Mouse (Mus musculus) stomach, postnatal 0 days (tissue): ENCODE data around the gene Ptprt. TPM values are rescaled to one million over a fixed set of nuclear protein-coding genes. Genes with fewer than 3 reads are reported as not detected.

Source experiments
- ATAC-seq: fragments of 200-750 bp; cut with Nextera tagmentation; 2 replicates; pipeline ENCODE4 v1.8.0; 2017; ENCODE audit not compliant: low FRiP score, low TSS enrichment
- DNase-seq: peaks from one replicate; pipeline ENCODE4 v3.0.0-alpha.2; 2016; ENCODE audit warnings: low spot score
- H3K27ac ChIP-seq: fragments of 300-500 bp; sonication (generic); replicated peaks from 2 replicates; pipeline ENCODE4 v1.5.1; 2014; ENCODE audit warnings: mild to moderate bottlenecking, control low read depth
- H3K27me3 ChIP-seq: fragments of 300-500 bp; sonication (generic); 2 replicates; pipeline ENCODE4 v1.6.1; 2014; ENCODE audit warnings: low read length; ENCODE audit not compliant: control insufficient read depth, insufficient read depth
- H3K36me3 ChIP-seq: fragments of 300-500 bp; sonication (generic); 2 replicates; pipeline ENCODE4 v1.6.1; 2014; ENCODE audit warnings: low read length, mixed read lengths; ENCODE audit not compliant: control insufficient read depth, insufficient read depth
- H3K4me1 ChIP-seq: fragments of 300-500 bp; sonication (generic); replicated peaks from 2 replicates; pipeline ENCODE4 v1.6.1; 2014; ENCODE audit warnings: antibody characterized with exemption; ENCODE audit not compliant: control insufficient read depth, insufficient read depth
- H3K4me2 ChIP-seq: fragments of 300-500 bp; sonication (generic); replicated peaks from 2 replicates; pipeline ENCODE4 v1.6.1; 2014; ENCODE audit warnings: low read depth, mild to moderate bottlenecking, control low read depth, moderate library complexity
- H3K4me3 ChIP-seq: fragments of 300-500 bp; sonication (generic); 2 replicates; pipeline ENCODE4 v1.5.1; 2014; ENCODE audit warnings: low read depth, low read length, control low read depth
- H3K9ac ChIP-seq: fragments of 300-500 bp; sonication (generic); 2 replicates; pipeline ENCODE4 v1.6.1; 2014; ENCODE audit warnings: mild to moderate bottlenecking, low read length, control low read depth, mixed read lengths
- H3K9me3 ChIP-seq: fragments of 300-500 bp; sonication (generic); 2 replicates; pipeline ENCODE4 v1.6.1; 2016; ENCODE audit warnings: low read length; ENCODE audit not compliant: control insufficient read depth
- CTCF ChIP-seq: IDR thresholded peaks from 2 replicates; pipeline ENCODE4 v1.5.1; 2016; ENCODE audit warnings: antibody characterized with exemption, low read depth, mild to moderate bottlenecking, moderate library complexity
- EP300 ChIP-seq: optimal IDR thresholded peaks from 2 replicates; pipeline ENCODE3; 2016; ENCODE audit warnings: antibody characterized with exemption
- WGBS: fragments of 180-500 bp; shearing (Covaris S2); extraction: QIAGEN DNeasy Blood & Tissue Kit; methylation state at CpG from one replicate; pipeline ENCODE4 v1.1.7; 2014; 5-methylcytosine and 5-hydroxymethylcytosine counted together
- polyA plus RNA-seq: library from polyadenylated mRNA; unstranded; fragments of >200 nt; fragmentation: Nextera tagmentation; extraction: Ambion mirVana; gene quantifications from 2 replicates; pipeline ENCODE4 v1.2.1, GENCODE M21; 2015

Ptprt gene
- polyA plus RNA-seq, 1 experiment from 2014 or later = 0.89 TPM

DNA sequence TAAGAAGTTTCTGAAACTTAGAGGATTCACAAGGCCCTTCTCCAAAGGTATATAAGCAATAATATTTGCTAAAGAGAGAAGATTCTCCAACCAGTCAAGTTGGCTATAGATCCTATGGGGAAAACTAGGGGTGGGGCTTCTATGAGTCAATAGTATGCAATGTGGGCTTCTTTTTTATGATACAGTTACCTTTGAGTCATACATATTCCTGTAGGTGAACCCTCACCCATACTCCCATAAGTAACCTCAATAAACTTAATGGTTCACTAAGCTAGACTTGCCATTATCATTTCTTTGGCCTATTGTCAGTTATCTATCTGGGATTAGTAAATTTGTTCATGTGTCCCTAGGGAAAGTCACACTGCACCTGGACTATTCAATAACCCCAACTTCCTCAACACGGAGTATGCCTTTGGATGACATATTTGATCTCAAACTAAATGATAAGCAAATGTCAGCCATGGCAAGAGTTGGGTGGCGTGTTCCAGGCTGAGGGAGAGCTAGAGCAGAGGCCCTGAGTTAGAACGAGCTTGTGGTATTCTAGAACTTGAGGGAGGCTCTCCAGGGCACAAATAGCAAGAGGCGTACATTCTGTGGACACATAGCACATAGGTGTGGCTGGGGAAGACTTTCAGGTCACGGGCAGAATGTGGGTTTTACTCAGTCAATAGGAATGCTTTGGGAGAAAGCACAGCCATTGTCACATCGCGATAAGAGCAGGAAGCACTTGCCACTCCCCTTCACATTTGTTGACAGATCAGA lies 1067.4 kb downstream of the Ptprt start:
- Histone ChIP-seq H3K9me3 (no peaks in the 10 kb centered on the region), H3K4me1 (no peaks in the 10 kb centered on the region), H3K36me3 (no peaks in the 10 kb centered on the region), H3K4me3 (no peak overlapping the region), H3K4me2 (no peak overlapping the region), H3K9ac (no peak overlapping the region), H3K27me3 (no peaks in the 10 kb centered on the region), H3K27ac (no peak overlapping the region)
- ATAC-seq (0 out of 2 replicates have a peak, but pooled peaks have one; percentile 15), DNase-seq (no peak)
- WGBS = 60% methylated on average over 7 of the region's 7 CpGs
- TF ChIP-seq CTCF (no peak), EP300 (no peak)

DNA sequence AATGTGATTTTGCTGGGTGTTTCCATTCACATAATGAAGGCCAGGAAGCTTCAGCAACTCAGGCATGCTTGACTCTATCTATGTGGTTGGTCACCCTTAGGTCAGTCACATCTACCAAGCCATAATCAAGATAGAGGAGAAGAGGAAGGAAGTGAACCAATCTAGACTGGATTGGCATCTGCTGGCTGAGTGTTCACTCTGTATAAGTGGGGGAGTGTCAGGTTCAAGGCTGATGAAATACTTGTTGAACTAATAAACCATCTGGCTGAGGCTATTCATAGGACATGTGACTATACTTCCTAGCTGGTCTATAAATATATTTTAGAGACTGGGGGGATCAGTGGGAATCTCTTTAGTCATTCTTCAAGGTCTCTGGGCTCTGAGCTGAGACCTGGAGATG lies 1086.5 kb downstream of the Ptprt start:
- DNase-seq = no peak
- H3K4me3 ChIP-seq = no peak overlapping the region
- no peaks in the 10 kb centered on the region for H3K36me3 ChIP-seq
- no peak overlapping the region for H3K27ac ChIP-seq
- no peak overlapping the region for H3K9ac ChIP-seq
- TF ChIP-seq EP300 (no peak), CTCF (no peak)
- no peaks in the 10 kb centered on the region for H3K4me1 ChIP-seq
- no peaks in the 10 kb centered on the region for H3K27me3 ChIP-seq
- no peak overlapping the region for H3K4me2 ChIP-seq
- no peak for ATAC-seq
- H3K9me3 ChIP-seq = no peaks in the 10 kb centered on the region

DNA sequence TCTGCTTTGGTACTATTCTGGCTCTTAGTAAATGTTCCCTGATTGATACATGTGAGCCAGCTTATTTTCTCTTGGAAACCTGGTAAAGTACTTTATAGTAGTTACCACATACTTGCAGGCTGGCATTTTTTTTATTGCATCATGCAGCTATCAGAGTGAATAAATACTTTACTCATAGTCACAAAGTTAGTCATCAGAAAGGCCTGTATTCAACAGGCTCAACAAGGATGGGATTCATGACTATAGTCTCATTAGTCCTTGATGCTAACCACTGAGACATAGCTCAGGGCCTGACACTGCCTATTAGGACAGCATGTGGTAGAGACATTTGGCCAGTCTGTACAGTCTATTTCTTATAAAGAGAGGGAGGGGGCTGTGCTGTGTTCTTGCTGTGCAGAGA lies 1088.7 kb downstream of the Ptprt start:
- no peak overlapping the region for H3K4me3 ChIP-seq
- no peaks in the 10 kb centered on the region for H3K9me3 ChIP-seq
- H3K27ac ChIP-seq = no peak overlapping the region
- no peak for DNase-seq
- no peaks in the 10 kb centered on the region for H3K27me3 ChIP-seq
- no peak overlapping the region for H3K9ac ChIP-seq
- H3K36me3 ChIP-seq = no peaks in the 10 kb centered on the region
- ATAC-seq = no peak
- no peak overlapping the region for H3K4me2 ChIP-seq
- no peaks in the 10 kb centered on the region for H3K4me1 ChIP-seq
- TF ChIP-seq EP300 (no peak), CTCF (no peak)

DNA sequence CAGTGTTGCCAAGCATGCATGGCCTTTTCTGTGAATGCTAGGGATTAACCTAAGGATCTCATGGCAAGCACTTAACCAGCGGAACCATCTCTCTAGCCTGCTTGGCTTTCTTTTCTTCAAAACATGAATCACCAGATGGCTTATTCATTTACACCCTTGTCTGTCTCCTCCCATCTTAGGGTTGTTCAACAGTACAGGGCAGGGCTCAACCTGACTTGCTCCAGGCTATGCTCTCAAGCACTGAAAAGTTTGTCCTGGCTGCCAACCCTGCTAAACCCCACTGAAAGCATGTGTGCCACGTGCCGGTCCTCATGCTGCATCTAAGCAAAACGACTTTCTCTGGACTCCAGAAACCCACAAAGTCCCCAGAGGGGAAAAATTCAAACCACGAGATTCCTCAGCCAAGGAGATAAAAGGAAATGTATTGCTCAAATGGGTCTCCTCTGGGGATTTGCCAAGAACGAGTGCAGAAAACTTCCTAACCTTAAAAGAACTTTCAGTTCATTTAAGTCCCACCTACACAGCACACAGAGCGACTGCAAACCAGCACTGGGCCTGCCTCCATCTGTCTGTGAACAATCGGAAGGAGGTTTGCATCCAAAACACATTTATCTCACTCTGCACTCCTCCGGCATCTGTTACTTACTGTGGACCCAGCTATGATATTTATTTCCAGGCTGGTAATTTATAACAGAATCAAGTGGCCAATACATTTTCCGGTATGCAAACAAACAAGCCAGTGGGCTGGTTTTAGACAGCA lies 1090.5 kb downstream of the Ptprt start:
- 0 out of 2 replicates have a peak overlapping the region, but pooled peaks have one; percentile 5 for H3K4me2 ChIP-seq
- WGBS = 38% methylated on average over 10 of the region's 10 CpGs
- TF ChIP-seq CTCF = no peak
- TF ChIP-seq EP300 = no peak

DNA sequence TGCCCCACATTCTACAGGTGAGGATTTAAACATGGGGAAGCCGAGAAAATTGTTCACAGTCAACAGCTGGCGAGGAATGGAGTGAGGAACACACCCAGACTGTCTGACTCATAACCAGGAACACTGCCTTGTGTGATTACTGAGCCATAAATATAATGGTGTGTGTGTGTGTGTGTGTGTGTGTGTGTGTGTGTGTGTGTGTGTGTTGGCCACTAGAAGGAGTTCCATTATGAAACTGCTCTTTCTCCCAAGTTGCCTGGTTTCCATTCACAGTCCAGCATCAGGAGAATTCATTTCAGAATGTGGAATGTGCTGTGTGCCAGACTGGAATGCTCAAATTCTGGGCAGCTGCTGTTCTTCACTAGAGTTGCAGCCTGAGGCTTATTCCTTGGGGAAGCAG lies 1099.4 kb downstream of the Ptprt start:
- Histone ChIP-seq H3K4me1 (no peaks in the 10 kb centered on the region), H3K27ac (no peak overlapping the region), H3K4me3 (no peak overlapping the region), H3K9me3 (no peaks in the 10 kb centered on the region), H3K4me2 (no peak overlapping the region), H3K36me3 (no peaks in the 10 kb centered on the region), H3K27me3 (no peaks in the 10 kb centered on the region), H3K9ac (no peak overlapping the region)
- DNase-seq (peak; percentile 37), ATAC-seq (peak; percentile 91)
- TF ChIP-seq EP300 (no peak), CTCF (no peak)
- WGBS = 42% methylated on average over 2 of the region's 2 CpGs

More for the DNA sequence above, 1090.5 kb downstream of the Ptprt start:
- DNase-seq = no peak
- Histone ChIP-seq H3K27ac (no peak overlapping the region), H3K4me3 (no peak overlapping the region), H3K27me3 (no peaks in the 10 kb centered on the region), H3K4me1 (no peaks in the 10 kb centered on the region), H3K9ac (no peak overlapping the region), H3K9me3 (no peaks in the 10 kb centered on the region), H3K36me3 (no peaks in the 10 kb centered on the region)
- ATAC-seq = peak; percentile 61; the same call in 1 of the 2 replicates

DNA sequence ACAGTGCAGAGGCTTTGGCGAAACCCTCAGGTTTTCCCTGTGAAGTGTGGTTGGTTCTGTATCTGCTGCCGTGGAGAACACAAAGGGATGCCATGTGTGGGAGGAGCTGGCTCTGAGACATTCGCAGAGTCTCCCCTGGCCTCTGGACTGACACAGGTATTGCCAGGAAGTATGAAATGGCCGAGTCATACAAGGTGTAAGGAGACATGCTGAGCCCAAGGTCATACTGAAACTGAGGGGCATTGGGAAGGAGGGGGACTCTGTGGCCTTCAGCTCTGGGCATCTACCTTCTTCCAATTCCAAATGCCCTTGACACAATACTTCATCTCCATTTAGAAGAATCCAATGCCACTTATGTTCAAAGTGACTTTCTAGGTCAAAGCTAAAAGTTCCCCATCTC lies 1103.1 kb downstream of the Ptprt start:
- no peak for TF ChIP-seq EP300
- TF ChIP-seq CTCF = no peak
- Histone ChIP-seq H3K9me3 (no peaks in the 10 kb centered on the region), H3K9ac (no peak overlapping the region), H3K36me3 (no peaks in the 10 kb centered on the region), H3K27ac (no peak overlapping the region), H3K4me2 (no peak overlapping the region), H3K4me3 (no peak overlapping the region), H3K4me1 (no peaks in the 10 kb centered on the region), H3K27me3 (no peaks in the 10 kb centered on the region)
- DNase-seq = no peak
- WGBS = 71% methylated on average over 4 of the region's 4 CpGs
- ATAC-seq = no peak
